Mouse (Mus musculus) MEL (cell line): ENCODE measurements around the gene Efna5. TPM values are rescaled to one million over a fixed set of nuclear protein-coding genes. Genes with fewer than 3 reads are reported as not detected.

Experiments used
- DNase-seq: peaks from one replicate; pipeline ENCODE4 v3.0.0; 2011; ENCODE audit warnings: low read depth, low spot score
- H3K27ac ChIP-seq: 2 replicates; pipeline ENCODE4 v1.5.1; 2012; ENCODE audit warnings: low read depth, mild to moderate bottlenecking, control low read depth, low read length, moderate library complexity; ENCODE audit not compliant: control insufficient read depth
- H3K27me3 ChIP-seq, 2 experiments: fragments of 150-350 bp in 1 of 2; sonication (generic) in 1 of 2; 2 replicates each; pipeline ENCODE4 v1.6.1; 2012; ENCODE audit warnings: low read length in 2 of 2, mild to moderate bottlenecking in 2 of 2, improper control_type of control experiment in 1 of 2, moderate library complexity in 1 of 2; ENCODE audit not compliant: insufficient read depth in 2 of 2, control insufficient read depth in 1 of 2
- H3K36me3 ChIP-seq, 2 experiments: 2 replicates each; pipeline ENCODE4 v1.6.1; 2012 to 2014; ENCODE audit warnings: low read length in 2 of 2, improper control_type of control experiment in 1 of 2, inconsistent platforms in 1 of 2, mild to moderate bottlenecking in 1 of 2; ENCODE audit not compliant: insufficient read depth in 2 of 2, control insufficient read depth in 1 of 2
- H3K4me1 ChIP-seq, 2 experiments: fragments of 150-350 bp in 1 of 2; sonication (generic) in 1 of 2; 2 replicates each; pipeline ENCODE4 v1.6.1; 2012; ENCODE audit warnings: low read length in 2 of 2, improper control_type of control experiment in 1 of 2, mild to moderate bottlenecking in 1 of 2; ENCODE audit not compliant: insufficient read depth in 2 of 2, control insufficient read depth in 1 of 2
- H3K4me3 ChIP-seq, 2 experiments: fragments of 150-350 bp in 1 of 2; sonication (generic) in 1 of 2; 2 replicates each; pipeline ENCODE4 v1.5.1; 2012; ENCODE audit warnings: low read depth in 2 of 2, low read length in 2 of 2, mild to moderate bottlenecking in 2 of 2, moderate library complexity in 2 of 2, control low read depth in 1 of 2, improper control_type of control experiment in 1 of 2; ENCODE audit not compliant: control insufficient read depth in 1 of 2, insufficient read depth in 1 of 2
- H3K79me2 ChIP-seq: 2 replicates; pipeline ENCODE4 v1.6.1; 2012; ENCODE audit warnings: mild to moderate bottlenecking, low read length, moderate library complexity; ENCODE audit not compliant: control insufficient read depth, poor library complexity, insufficient read depth
- H3K9ac ChIP-seq: 2 replicates; pipeline ENCODE4 v1.6.1; 2012; ENCODE audit warnings: low read depth, mild to moderate bottlenecking, control low read depth, low read length, moderate library complexity; ENCODE audit not compliant: control insufficient read depth, poor library complexity, severe bottlenecking
- H3K9me3 ChIP-seq: fragments of 150-350 bp; sonication (generic); replicated peaks from 2 replicates; pipeline ENCODE4 v1.6.1; 2012; ENCODE audit warnings: mild to moderate bottlenecking, low read length, improper control_type of control experiment, moderate library complexity; ENCODE audit not compliant: insufficient read depth
- BHLHE40 ChIP-seq: IDR thresholded peaks from 2 replicates; pipeline ENCODE4 v1.6.1; 2012; ENCODE audit warnings: low read depth, mild to moderate bottlenecking, inconsistent platforms, low read length, improper control_type of control experiment, borderline replicate concordance
- CHD1 ChIP-seq: IDR thresholded peaks from 2 replicates; pipeline ENCODE4 v1.6.1; 2012; ENCODE audit warnings: low read depth, mild to moderate bottlenecking, inconsistent platforms, low read length, improper control_type of control experiment
- CHD2 ChIP-seq: IDR thresholded peaks from 2 replicates; pipeline ENCODE4 v1.6.1; 2011; ENCODE audit warnings: low read length, improper control_type of control experiment
- CTCF ChIP-seq, 3 experiments: IDR thresholded peaks in 2 of 3; conservative IDR thresholded peaks in 1 of 3; 2 replicates each; pipeline ENCODE4 v1.5.1; 2011 to 2012; ENCODE audit warnings: low read length in 3 of 3, low read depth in 2 of 3, mild to moderate bottlenecking in 2 of 3, improper control_type of control experiment in 1 of 3, inconsistent platforms in 1 of 3, mixed read lengths in 1 of 3, moderate library complexity in 1 of 3; ENCODE audit not compliant: control insufficient read depth in 1 of 3, insufficient read depth in 1 of 3, poor library complexity in 1 of 3, severe bottlenecking in 1 of 3
- ELF1 ChIP-seq: IDR thresholded peaks from 2 replicates; pipeline ENCODE4 v1.6.1; 2014; ENCODE audit warnings: low read depth, mild to moderate bottlenecking, inconsistent platforms, low read length, improper control_type of control experiment, moderate library complexity
- ETS1 ChIP-seq: IDR thresholded peaks from 2 replicates; pipeline ENCODE4 v1.6.1; 2012; ENCODE audit warnings: low read depth, mild to moderate bottlenecking, inconsistent platforms, low read length, improper control_type of control experiment, moderate library complexity
- GATA1 ChIP-seq: IDR thresholded peaks from 2 replicates; pipeline ENCODE4 v1.6.1; 2011; ENCODE audit warnings: low read depth, low read length, improper control_type of control experiment
- HCFC1 ChIP-seq: IDR thresholded peaks from 2 replicates; pipeline ENCODE4 v1.6.1; 2012; ENCODE audit warnings: low read depth, mild to moderate bottlenecking, inconsistent platforms, low read length, improper control_type of control experiment, moderate library complexity
- JUND ChIP-seq: IDR thresholded peaks from 2 replicates; pipeline ENCODE4 v1.6.1; 2011; ENCODE audit warnings: low read depth, mild to moderate bottlenecking, improper control_type of control experiment, low read length
- MAFK ChIP-seq: IDR thresholded peaks from 2 replicates; pipeline ENCODE4 v1.6.1; 2011; ENCODE audit warnings: low read depth, mild to moderate bottlenecking, low read length, improper control_type of control experiment, borderline replicate concordance
- MAX ChIP-seq: IDR thresholded peaks from 2 replicates; pipeline ENCODE4 v1.6.1; 2011; ENCODE audit warnings: low read length, improper control_type of control experiment
- MEF2A ChIP-seq: IDR thresholded peaks from 2 replicates; pipeline ENCODE4 v1.6.1; 2014; ENCODE audit warnings: low read depth, mild to moderate bottlenecking, inconsistent platforms, low read length, improper control_type of control experiment; ENCODE audit not compliant: poor library complexity, insufficient replicate concordance, severe bottlenecking; ENCODE audit errors: extremely low read depth
- MYB ChIP-seq: IDR thresholded peaks from 2 replicates; pipeline ENCODE4 v1.6.1; 2011; ENCODE audit warnings: mild to moderate bottlenecking, low read depth, low read length, improper control_type of control experiment
- POLR2A ChIP-seq, 2 experiments: IDR thresholded peaks; 2 replicates each; pipeline ENCODE4 v1.6.1; 2011 to 2012; ENCODE audit warnings: low read length in 2 of 2, mild to moderate bottlenecking in 2 of 2, control low read depth in 1 of 2, improper control_type of control experiment in 1 of 2, low read depth in 1 of 2, moderate library complexity in 1 of 2; ENCODE audit not compliant: control insufficient read depth in 1 of 2, insufficient read depth in 1 of 2, poor library complexity in 1 of 2
- POLR2AphosphoS2 ChIP-seq: IDR thresholded peaks from 2 replicates; pipeline ENCODE4 v1.6.1; 2011; ENCODE audit warnings: low read length, improper control_type of control experiment
- POLR2AphosphoS5 ChIP-seq: IDR thresholded peaks from 2 replicates; pipeline ENCODE4 v1.6.1; 2012; ENCODE audit warnings: low read depth, borderline replicate concordance, mild to moderate bottlenecking, inconsistent platforms, low read length, moderate library complexity, mixed read lengths
- RCOR1 ChIP-seq: IDR thresholded peaks from 2 replicates; pipeline ENCODE4 v1.6.1; 2012; ENCODE audit warnings: low read depth, mild to moderate bottlenecking, inconsistent platforms, low read length, improper control_type of control experiment
- SIN3A ChIP-seq: IDR thresholded peaks from 2 replicates; pipeline ENCODE4 v1.6.1; 2012; ENCODE audit warnings: low read length, improper control_type of control experiment, inconsistent platforms
- SMC3 ChIP-seq: IDR thresholded peaks from 2 replicates; pipeline ENCODE4 v1.6.1; 2011; ENCODE audit warnings: low read depth, low read length, improper control_type of control experiment
- TCF12 ChIP-seq: IDR thresholded peaks from 2 replicates; pipeline ENCODE4 v1.6.1; 2014; ENCODE audit warnings: low read depth, mild to moderate bottlenecking, inconsistent platforms, low read length, improper control_type of control experiment, moderate library complexity
- UBTF ChIP-seq: IDR thresholded peaks from 2 replicates; pipeline ENCODE4 v1.6.1; 2012; ENCODE audit warnings: low read depth, mild to moderate bottlenecking, inconsistent platforms, low read length, improper control_type of control experiment, moderate library complexity, borderline replicate concordance; ENCODE audit not compliant: insufficient read depth
- USF1 ChIP-seq: IDR thresholded peaks from 2 replicates; pipeline ENCODE4 v1.6.1; 2014; ENCODE audit warnings: low read depth, mild to moderate bottlenecking, inconsistent platforms, low read length, improper control_type of control experiment, moderate library complexity
- ZC3H11A ChIP-seq: IDR thresholded peaks from 2 replicates; pipeline ENCODE4 v1.6.1; 2012; ENCODE audit warnings: low read depth, mild to moderate bottlenecking, inconsistent platforms, low read length, improper control_type of control experiment
- ZMIZ1 ChIP-seq: IDR thresholded peaks from 2 replicates; pipeline ENCODE4 v1.6.1; 2012; ENCODE audit warnings: low read depth, mild to moderate bottlenecking, inconsistent platforms, low read length, improper control_type of control experiment, moderate library complexity
- ZNF384 ChIP-seq: IDR thresholded peaks from 2 replicates; pipeline ENCODE4 v1.6.1; 2012; ENCODE audit warnings: low read depth, mild to moderate bottlenecking, inconsistent platforms, low read length, improper control_type of control experiment
- polyA plus RNA-seq, 2 experiments: library from polyadenylated mRNA; stranded (reverse) in 1 of 2; unstranded in 1 of 2; fragments of >175 nt in 1 of 2; fragments of >200 nt in 1 of 2; gene quantifications; 2 replicates each; pipeline versions ENCODE4 v1.2.1 to v1.2.4; 2012; ENCODE audit warnings: low replicate concordance in 2 of 2, low read depth in 1 of 2; ENCODE audit not compliant: insufficient read length in 2 of 2, insufficient read depth in 1 of 2, missing spikeins in 1 of 2
- total RNA-seq: library from RNA; depleted of rRNA; stranded (reverse); fragments of 300-350 nt; gene quantifications from 2 replicates; pipeline ENCODE4 v1.2.3, GENCODE M21; 2012

Gene Efna5
- total and polyA plus RNA-seq, 3 experiments: not detected

DNA sequence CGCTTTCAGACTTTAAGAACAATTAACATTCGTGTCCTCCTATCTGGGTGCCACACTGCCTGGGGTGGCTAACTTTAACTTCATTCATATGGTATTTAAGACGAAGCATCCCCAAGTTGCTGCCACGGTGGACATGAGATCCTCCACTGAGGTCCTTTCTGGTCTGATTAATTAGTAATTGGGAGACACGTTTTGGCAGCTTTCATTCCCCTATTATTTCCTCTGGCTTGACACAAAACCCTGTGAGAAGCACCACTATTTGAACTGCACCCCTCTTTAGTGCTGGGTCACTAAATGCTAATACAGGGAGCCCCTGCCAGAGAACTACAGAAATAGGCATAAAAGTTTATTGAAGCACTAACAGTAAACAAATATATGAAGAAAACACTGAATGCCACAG, 9.9 kb downstream of the Efna5 start:
- Histone ChIP-seq H3K9me3 (no peaks in the 10 kb centered on the region), H3K36me3 (no peaks in the 10 kb centered on the region), H3K79me2 (no peaks in the 10 kb centered on the region), H3K4me1 (no peaks in the 10 kb centered on the region), H3K27ac (no peak overlapping the region), H3K9ac (no peak overlapping the region), H3K27me3 (no peaks in the 10 kb centered on the region), H3K4me3 (no peak overlapping the region)
- no peak for DNase-seq
- TF ChIP-seq ZC3H11A: no peak
- TF ChIP-seq RCOR1: no peak
- no peak for TF ChIP-seq USF1
- TF ChIP-seq ZNF384: no peak
- TF ChIP-seq SIN3A: no peak
- TF ChIP-seq POLR2AphosphoS2: no peak
- no peak for TF ChIP-seq MAFK
- no peak for TF ChIP-seq MAX
- no peak for TF ChIP-seq ETS1

DNA sequence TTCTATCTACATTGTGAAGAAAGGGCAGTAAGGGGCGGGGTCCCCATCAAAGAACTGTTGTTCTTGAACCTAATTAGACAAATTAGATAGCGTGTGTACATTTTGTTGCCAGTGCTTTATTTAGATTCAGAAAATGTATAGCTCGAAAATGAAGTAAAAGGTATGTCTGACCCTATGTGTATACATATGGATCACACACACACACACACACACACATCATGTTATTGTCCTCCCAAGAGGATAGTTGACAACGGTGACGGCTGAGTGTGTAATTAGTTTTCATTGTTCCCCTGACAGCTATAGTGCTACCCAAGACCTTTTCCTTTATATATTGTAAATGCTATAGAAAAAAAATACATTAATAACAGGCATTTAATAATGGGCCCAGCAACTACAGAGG, 10.7 kb downstream of the Efna5 start:
- no peaks in the 10 kb centered on the region for H3K9me3 ChIP-seq
- TF ChIP-seq SMC3 (no peak), HCFC1 (no peak), POLR2A (IDR thresholded peaks at IDR 0.05; ENCODE audit: control insufficient read depth in 1 of 2, insufficient read depth in 1 of 2, low read depth in 1 of 2, low read length in 2 of 2, poor library complexity in 1 of 2) (no peak), CTCF (IDR thresholded peaks at IDR 0.05 in 2 of 3, conservative IDR thresholded peaks at IDR 0.05 in 1 of 3; ENCODE audit: control insufficient read depth in 1 of 3, insufficient read depth in 1 of 3, low read depth in 2 of 3, low read length in 3 of 3, poor library complexity in 1 of 3, severe bottlenecking in 1 of 3) (no peak)
- TF ChIP-seq, all 39 proteins: peak for 0
- Histone ChIP-seq H3K9ac (no peak overlapping the region), H3K4me3 (no peak overlapping the region), H3K79me2 (no peaks in the 10 kb centered on the region), H3K36me3 (no peaks in the 10 kb centered on the region), H3K27ac (no peak overlapping the region), H3K4me1 (no peaks in the 10 kb centered on the region), H3K27me3 (no peaks in the 10 kb centered on the region)
- DNase-seq: no peak

GRCm38 (mm10) chr17:62864966-62865365, 16.2 kb downstream of the Efna5 start:
- H3K4me3 ChIP-seq: no peak overlapping the region
- TF ChIP-seq GATA1: no peak
- no peak for TF ChIP-seq MAFK
- TF ChIP-seq MYB: no peak
- TF ChIP-seq TCF12: no peak
- TF ChIP-seq POLR2AphosphoS2: no peak
- no peak for TF ChIP-seq ZMIZ1
- TF ChIP-seq BHLHE40: no peak
- no peak for TF ChIP-seq UBTF
- no peak for TF ChIP-seq MEF2A
- no peak for TF ChIP-seq CHD2
- no peak for TF ChIP-seq ELF1
- TF ChIP-seq ETS1: no peak
- TF ChIP-seq POLR2AphosphoS5: no peak
- TF ChIP-seq SIN3A: no peak
- no peak for TF ChIP-seq CHD1
- TF ChIP-seq JUND: no peak
- TF ChIP-seq POLR2A (IDR thresholded peaks at IDR 0.05; ENCODE audit: control insufficient read depth in 1 of 2, insufficient read depth in 1 of 2, low read depth in 1 of 2, low read length in 2 of 2, poor library complexity in 1 of 2): no peak
- H3K79me2 ChIP-seq: no peaks in the 10 kb centered on the region
- no peaks in the 10 kb centered on the region for H3K27me3 ChIP-seq
- no peak overlapping the region for H3K27ac ChIP-seq
- H3K4me1 ChIP-seq: no peaks in the 10 kb centered on the region
- H3K36me3 ChIP-seq: no peaks in the 10 kb centered on the region
- no peak overlapping the region for H3K9ac ChIP-seq
- H3K9me3 ChIP-seq: no peaks in the 10 kb centered on the region
- DNase-seq: no peak
